Comparison of ENCODE assay signal across 8 mouse cellular contexts in genomic region chr14:62331866-62332619, GRCm38 (mm10). TPM values are rescaled to one million over a fixed set of nuclear protein-coding genes. Genes with fewer than 3 reads are reported as not detected.
DNase-seq lines count a peak whose midpoint lies in the region; ATAC-seq lines count a peak whose summit lies in the region.

No protein-coding gene starts in this region.

- peak; percentile 91 for ATAC-seq in common myeloid progenitor, adult 5-6 weeks (replicated peaks; ENCODE audit: low read depth, poor library complexity, severe bottlenecking)
- ATAC-seq in megakaryocyte progenitor cell, adult 5-6 weeks (replicated peaks; ENCODE audit: poor library complexity) = peak; percentile 88

- DNase-seq in ZHBTc4 (ENCODE audit: low read depth, low spot score) = peak; percentile 85
- DNase-seq in gastrocnemius, adult 8-10 months (ENCODE audit: low spot score in 2 of 2) = peak; percentile 73 to 78
- DNase-seq in induced T-regulatory cell, adult 2 months (ENCODE audit: low read depth) = peak; percentile 92
- peak; percentile 50 to 82 for DNase-seq in left cerebral cortex, adult 9 months (ENCODE audit: low spot score in 2 of 2)
- peak; percentile 86 for DNase-seq in right cerebral cortex, postnatal 14 days
- peak; percentile 74 to 84 for DNase-seq in urinary bladder, postnatal 36 days (ENCODE audit: low spot score in 2 of 2)

RNA-seq across cellular contexts. Expression of gene Dleu7, which starts 39.2 kb away (rescaled TPM):
- 3.2 and 5.2 TPM in 2 replicates for total RNA-seq in common myeloid progenitor, adult 5-6 weeks (2017)
- not detected for total RNA-seq in gastrocnemius, adult 8-10 months (2022)
- total RNA-seq in megakaryocyte progenitor cell, adult 5-6 weeks (2015) = 0.56 and 3.5 TPM in 2 replicates
- total RNA-seq in megakaryocyte progenitor cell, adult 5-6 weeks (2017) = 2.6 and 2.8 TPM in 2 replicates

RNA-seq across cellular contexts. Expression of gene Rnaseh2b, which starts 39.7 kb away (rescaled TPM):
- total RNA-seq in common myeloid progenitor, adult 5-6 weeks (2017) = 70.7 and 72.6 TPM in 2 replicates
- total RNA-seq in gastrocnemius, adult 8-10 months (2022) = 1 to 10 TPM; 3.8 to 6.5 (median 4.5) TPM
- total RNA-seq in megakaryocyte progenitor cell, adult 5-6 weeks (2015) = 88.0 and 100 TPM in 2 replicates
- total RNA-seq in megakaryocyte progenitor cell, adult 5-6 weeks (2017) = 66.3 and 75.4 TPM in 2 replicates

Comparison
In these comparisons a context has a peak if more than half of its experiments do, and no peak if none do; other contexts are left out.
1. Peak in every context shown above with its lines: DNase-seq and ATAC-seq.